Mouse (Mus musculus): ENCODE measurements at regions not wholly inside any gene's neighbourhood (a gene's known extent, or its start where the extent isn't known, plus 50 kb on each side); places are given as distances from the start of the nearest gene placed in this dataset.

DNA sequence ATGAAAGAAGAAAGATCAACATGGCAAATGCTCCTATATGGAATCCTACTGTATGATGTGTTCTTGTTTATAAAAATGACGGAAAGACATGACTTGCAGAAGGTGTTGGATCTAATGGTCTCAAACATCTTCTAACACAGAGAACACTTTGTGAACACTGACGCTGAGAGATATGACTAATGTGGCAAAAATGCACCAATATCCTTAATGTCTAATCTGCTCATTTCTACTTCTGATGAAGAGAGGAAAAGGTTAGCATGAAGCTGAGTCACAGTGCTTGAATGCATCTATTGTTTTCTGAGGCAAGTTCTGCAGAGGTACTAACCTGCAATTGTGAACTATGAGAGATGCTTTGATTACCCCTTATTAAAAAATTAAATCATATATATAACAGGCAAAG, 293.2 kb upstream of the Jag1 start:
- DNase-seq = no peak

DNA sequence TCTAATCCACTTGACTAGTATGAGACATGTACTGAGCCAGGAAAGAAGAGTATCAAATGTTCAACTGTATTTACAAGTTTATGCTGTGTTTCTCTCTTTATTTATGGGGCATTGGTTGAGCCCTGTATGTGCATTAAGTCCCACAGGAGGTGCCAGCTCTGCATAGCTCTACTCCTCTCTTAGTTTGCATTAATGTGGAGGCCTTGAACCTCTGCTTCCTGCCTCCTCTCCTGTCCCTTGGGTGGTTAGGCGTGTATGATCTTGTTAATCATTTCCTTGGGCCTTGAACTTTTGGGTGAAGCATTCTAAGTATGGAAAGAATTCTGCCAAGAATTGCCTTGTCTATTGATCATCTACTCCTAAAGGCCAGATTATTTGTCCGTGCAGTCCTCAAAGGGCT, 291.9 kb upstream of the Jag1 start:
- no peak for DNase-seq

DNA sequence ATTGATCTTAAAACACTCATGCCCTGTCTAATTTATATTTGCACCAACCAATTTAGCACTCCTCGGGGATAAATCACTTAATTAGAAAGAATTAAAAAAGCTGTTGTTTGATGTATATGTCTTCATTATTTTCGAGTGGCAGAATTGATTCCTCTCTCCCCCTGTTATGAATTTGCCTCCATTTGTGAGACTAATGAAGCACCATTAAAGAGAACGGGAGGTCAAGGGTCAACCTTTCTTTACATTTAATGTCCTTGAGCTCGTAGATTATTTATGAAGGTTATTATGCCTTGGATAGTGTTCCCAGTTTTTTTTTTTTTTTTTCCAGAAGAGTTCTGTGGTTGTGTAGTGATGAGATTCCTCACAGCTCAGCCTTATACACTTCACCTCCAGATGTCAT, 277.0 kb upstream of the Jag1 start:
- no peak for DNase-seq

DNA sequence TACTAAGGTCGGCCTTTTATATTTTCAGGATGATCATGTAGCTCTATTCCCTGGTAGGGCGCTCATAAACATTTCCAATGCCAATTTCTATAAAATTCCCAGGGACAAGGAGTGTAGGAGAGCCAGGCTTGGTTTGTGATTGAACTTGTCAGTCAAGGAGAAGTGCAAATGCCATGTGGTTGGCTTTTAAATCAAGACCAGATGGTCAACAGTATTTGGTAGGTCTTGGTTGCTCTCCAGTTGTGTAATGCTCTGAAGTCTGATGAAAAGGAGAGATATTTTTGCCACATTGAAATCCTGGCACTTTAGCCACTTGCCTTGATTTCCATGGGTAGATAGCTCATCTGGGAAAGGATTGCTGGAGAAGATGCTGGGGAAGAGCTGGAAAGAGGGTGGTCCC, 263.4 kb upstream of the Jag1 start:
- DNase-seq = no peak

DNA sequence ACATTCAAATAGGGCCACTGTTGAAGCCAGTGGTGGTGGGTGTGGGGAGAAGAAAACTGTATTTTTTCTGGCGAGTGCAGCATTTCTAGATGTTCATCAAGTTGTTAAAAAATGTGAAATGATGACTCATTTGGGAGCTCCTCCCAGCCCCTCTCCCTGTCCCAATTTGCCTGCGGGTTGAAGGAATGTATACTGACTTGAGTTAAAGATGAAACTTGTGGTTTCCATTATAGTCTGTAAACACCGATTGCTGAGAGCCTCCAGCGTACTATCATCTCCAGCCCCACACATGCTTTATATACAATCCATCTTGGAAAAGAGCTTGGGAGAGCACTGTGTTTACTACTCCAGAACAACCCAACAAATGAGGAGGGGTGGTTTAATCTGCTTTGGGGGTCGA, 258.9 kb upstream of the Jag1 start:
- no peak for DNase-seq

DNA sequence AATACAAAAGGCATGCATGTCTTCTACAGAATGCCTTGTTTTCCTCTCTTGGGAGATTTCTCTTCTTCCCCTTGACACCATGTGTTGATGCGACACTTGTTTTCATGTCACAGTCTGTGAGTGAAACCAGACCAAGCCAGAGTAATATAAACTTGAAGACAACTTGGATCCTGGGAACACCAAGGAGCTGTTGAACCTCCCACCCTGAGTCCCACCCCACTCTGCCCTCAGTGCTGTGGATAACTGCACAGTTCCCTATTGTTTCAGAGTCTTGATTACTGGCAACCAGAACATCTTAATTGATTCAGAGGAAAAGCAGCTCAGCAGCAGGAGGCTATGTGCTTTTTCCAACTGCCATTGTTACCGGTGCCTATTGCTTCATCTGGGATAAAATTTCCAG, 254.6 kb upstream of the Jag1 start:
- DNase-seq = no peak

DNA sequence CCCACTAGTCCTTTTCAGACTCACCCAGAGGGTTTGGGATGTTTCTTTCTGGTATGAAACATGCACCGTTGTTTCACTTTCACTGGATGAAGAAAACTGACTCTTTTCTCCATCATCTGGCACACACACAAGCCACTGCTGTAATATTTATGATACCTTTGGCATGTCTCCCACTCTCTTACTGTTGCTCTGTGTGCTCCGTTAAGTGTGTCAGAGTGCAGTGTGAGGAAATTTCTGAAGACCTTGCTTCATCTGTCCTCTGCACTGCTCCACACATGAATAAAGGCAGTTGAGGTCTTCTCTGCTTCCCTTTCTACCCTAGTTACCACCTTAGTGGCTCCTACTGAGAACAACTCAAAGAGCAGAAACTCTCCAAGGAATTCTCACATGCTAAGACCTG, 246.6 kb upstream of the Jag1 start:
- no peak for DNase-seq

DNA sequence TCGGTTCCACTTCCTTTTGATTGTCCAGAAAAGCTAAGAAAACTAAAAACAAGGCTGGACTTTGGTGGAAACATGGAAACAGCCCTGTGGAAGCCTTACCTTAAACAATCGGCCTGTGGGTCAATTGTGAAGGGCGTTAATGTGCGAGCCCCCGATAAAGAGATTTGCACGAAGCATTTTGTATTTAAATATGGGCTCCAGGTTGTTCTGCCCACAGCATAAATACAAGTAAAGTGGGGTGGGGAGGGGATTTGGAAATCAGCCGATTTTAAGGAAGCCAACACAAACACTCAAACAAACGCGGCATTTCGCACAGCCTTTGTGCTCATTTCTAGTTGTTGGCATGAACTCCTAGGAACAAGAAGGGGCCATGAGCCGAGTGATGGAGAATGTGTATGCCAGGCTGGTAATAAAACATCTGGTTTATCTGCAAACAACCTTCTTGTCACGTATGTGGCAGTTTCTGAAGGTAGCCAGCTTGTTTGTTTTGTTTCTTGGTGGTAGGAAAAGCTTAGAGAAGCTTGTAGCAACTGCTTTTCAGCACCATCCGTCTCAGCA, 240.8 kb upstream of the Jag1 start:
- DNase-seq = peak; percentile 17 to 25

DNA sequence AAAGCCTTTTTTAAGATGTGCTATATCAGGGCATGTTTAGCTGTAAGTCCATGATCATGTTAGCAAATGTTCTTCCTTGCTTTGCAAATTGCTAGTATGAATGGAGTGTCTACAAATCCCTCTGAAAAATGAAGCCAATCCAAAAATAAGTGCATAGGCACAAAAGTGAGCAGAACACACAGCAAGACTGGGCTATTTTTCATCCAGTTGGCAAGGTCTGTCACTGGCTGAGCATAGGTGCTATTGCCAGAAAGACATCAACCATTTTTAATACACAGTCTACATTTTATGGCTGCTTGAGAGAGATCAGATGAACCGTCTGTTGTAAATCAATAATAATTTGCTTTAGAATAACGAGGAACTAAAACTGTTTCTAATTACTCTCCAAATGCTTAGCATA, 227.3 kb upstream of the Jag1 start:
- DNase-seq = no peak

DNA sequence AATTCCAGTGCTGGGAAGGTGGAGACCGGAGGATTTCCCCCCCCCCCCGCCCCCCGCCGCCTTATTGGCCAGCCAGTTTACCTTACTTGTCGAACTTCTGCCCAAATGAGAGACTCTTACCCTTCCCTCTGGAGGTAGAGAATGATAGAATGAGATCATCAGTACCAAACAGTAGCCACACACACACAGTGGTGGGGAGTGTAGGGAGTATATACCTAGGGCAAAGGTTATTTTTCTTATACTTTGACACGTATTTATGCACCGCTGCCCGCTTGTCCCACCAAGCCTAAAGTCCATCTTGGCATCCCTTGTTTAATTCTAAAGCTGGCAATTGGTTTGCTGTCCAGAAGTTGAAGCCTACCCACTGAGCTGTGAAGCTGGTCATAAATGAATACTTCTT, 213.6 kb upstream of the Jag1 start:
- no peak for DNase-seq

DNA sequence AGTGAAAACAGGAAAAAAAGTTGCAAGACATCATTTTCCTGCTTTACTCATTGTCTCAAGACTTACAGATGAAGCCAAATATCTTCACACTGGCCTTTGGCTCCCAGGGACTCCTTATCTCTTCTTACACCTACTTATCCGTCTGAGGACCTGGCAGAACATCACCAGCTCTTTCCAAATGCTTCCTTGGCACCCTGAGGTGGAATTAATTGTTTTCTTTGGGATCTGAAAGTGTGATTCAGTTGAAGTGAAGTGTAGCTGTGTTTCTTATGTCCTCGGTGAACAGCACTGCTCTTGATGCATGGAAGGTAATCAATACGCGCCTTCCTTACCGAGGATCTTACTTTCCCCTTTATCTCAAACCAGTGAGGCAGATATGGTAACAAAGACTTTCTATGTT, 207.0 kb upstream of the Jag1 start:
- no peak for DNase-seq

DNA sequence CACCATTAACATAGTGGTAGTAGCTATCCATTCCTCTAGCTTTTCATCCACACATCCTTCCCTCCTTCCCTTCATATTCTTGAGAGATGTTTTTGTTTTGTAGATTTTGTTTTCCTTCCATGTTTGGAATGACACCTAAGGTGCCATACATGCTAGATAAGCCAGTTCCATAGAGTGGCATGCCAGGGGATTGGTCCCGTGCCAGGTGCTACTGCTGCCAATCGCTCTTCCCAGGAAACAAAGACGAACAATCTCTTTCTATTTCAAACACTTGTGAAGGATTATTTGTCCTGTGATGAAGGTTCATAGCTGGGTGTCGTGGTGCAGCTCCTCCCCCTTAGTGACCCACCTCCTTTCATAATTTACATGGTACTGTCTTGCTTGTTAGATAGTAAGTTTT, 194.1 kb upstream of the Jag1 start:
- DNase-seq = no peak

DNA sequence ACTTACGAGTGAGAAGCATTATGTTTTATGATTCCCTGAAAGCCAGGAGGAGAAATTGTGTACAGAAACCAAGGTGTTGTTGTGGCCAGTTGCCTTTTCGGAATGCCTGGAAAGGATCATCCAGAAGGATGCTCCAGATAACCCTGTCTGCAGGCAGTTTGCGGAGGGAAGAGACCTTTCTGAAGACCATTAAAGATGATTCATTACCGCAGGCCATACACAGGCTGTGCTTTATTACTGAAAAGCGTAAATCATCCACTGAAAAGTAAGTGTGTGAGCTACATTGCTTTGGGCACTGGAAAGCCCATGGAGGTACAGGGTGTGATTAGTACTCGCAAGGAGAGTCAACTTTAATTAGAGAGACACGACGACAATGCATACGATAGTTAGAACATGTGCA, 191.7 kb upstream of the Jag1 start:
- no peak for DNase-seq

DNA sequence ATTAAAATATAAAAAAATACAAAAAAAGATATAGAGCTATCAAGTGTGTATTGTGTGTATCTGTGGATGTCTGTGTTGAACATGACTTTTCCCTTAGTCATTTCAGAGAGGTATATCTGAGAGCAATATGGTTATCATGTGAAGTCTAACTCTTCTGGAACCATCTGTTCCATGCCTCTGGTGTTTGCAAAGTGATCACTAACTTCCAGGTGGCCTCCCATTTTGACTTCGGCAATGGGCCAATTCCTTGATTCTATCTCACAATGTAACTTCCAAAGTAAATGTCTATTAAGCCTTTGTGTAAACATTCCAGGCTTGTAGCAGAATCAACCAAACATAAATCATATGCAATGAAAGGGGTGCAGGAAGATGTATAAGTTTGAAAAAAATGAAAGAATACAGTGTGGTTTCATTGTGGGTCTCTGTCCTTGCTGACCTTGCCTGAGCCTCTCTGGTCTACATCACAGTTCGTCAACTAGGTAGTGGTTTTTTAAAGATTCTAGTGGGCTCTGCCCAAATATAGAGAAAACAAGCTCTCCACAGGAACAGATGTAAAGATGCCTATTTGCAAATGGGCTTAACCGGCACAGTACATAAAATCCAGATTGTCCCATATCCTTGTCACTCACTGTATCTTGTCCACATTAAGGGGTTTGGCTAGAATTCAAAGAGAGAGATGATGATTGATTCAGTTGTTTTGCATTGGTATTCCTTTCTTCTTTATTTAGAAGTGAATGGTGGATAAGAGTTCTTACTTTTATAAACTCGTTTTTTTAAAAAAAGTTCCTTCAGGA, 185.2 kb upstream of the Jag1 start:
- no peak for DNase-seq

DNA sequence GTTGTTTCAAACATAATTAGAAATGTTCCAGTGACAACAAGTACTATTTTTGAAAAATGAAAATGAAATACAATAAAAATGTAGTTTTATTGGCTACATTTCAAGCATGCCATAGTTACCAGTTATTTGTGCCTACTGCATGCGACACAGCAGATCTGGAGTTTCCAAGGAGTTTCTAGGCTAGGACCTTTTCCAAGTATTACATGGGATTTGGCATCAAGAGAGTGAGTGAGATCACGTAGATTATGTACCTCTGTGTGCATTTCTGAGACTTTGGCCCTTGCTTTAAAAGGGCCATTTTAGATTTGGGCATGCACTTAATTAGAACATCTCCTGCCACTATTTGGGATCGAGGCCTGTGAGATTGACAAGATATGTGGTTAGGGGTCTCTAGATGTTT, 172.8 kb upstream of the Jag1 start:
- DNase-seq = no peak

DNA sequence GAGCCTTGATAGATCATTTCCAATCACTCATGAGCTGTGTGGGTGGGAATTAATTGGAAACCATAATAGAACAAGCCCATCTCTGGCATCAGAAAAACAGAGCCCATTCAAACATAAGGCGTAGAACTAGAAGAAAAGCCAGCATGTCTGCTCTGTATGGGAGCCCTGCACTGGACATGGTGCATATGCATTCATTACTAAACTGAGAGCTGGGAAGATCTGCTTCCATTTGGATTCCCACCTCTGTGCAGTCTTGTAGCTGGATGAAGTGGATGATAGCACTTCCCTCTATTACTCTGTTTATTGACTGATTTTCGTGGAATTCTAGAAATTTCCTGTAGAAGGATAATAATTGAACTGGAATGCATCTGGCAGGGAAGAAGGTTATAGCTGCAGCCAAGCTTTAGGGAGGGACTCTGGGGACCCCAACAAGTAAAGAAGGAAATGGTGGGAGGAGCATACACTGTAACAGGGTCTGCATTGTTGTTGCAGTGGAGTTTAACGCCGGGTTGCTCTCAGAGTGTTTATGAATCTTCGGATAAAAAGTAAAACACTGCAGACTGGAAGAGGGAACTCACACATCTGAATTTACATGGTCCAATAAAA, 155.2 kb upstream of the Jag1 start:
- DNase-seq = no peak

DNA sequence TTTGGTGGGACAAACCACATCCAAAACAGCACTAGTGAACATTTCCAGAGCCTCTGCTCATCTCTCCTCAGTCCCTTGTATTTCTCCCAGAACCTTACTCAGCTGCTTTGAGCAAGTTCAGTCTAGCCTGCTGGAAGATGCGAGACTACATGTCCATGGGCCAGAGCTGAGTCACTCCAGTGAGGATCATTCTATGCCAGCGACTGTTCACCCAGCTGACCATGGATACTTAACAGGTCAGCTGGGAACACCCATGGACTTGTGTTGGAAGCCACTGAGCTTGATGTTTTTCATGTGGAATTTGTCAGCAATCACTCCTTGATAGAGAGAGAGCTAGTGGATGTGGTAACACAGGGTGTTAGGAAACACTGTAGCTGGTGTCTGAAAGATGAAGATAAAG, 146.5 kb upstream of the Jag1 start:
- peak in 1 of 2 experiments; percentile 5 for DNase-seq

DNA sequence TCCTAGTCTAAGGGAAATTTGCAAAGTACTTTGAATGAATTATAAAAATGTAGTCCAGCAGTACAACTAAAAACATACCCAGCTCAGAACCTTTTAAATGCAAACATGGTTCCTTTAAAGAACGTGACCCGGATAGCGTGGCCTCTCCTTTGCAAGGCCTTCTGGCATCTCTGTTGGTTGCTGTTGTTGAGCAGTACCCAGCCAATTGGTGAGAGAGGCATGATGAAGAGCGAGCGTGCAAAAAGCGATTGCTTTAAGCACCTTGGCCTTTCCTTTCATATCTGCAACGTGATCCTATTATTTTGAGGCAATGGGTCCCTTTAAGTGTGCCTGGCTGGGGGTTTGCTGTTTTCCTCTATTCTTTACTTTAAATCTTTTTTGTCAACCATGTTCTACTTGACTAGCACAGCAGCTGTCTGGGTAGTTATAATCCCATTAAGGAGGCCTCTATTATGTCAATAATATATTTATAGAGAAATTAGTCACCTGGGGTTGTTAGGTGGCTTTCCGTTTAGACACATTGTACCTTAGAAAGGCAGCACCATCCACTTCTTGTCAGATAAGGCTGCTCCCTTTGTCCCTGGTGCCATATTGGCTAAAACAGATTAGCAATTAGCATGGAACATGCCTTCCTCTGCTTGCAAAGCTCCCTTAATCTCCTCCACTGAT, 141.5 kb upstream of the Jag1 start:
- DNase-seq = no peak

DNA sequence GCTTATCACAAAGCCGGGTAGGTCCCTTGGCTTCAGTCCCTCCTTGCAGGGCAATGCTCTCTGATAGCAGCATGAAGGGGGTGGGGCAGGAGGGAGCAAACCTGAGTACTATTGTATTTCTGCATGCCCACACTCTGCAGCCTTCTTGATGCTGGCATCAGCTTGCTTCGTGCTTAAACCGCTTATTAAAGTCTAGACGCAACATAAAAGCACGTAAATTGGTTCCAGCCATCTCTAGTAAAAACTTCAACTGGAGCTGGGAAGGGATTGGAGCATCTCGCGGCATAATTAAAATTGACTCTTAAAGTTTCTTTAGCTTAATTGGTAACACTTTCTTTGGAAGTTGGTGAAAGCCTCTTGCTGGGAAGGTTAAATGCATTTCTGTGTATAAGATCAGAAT, 131.5 kb upstream of the Jag1 start:
- DNase-seq = no peak

DNA sequence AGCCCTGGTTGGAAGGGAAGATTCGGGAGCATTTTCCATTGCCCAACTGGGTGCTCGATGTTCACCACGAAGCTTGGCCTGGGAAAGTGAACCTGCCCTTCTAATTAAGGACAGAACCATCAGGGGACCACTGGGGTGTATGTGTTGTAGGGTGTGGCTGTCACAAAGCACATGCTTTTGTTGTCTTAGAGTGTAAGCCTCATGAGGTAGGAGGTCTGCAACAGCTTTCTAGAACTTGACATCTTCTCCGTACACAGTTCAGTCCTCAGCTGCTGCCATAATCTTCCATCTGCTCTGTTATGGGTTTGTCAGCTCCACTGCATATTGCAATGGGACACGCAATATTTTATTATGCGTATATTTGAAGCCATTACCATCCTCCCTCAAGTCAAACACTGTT, 127.9 kb upstream of the Jag1 start:
- DNase-seq = no peak

DNA sequence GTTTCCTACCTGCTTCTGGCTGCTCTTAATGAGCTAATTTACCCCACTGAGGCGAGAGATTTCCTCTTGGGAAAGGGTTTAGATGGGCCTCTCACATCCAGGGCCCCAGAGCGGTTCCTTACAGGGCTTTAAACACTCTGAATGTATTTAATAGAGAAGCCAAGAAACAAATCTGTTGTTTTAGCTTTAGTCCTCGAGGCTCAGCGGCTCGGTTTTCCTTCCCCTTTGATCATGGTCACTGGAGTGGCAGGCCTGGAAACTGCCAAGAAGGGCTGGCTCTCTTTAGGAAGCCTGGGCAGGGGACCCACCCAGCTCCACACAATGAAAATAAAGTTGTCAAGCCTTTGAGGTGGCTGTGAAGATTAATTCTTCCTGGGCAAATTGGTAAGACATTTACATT, 127.5 kb upstream of the Jag1 start:
- DNase-seq = no peak

DNA sequence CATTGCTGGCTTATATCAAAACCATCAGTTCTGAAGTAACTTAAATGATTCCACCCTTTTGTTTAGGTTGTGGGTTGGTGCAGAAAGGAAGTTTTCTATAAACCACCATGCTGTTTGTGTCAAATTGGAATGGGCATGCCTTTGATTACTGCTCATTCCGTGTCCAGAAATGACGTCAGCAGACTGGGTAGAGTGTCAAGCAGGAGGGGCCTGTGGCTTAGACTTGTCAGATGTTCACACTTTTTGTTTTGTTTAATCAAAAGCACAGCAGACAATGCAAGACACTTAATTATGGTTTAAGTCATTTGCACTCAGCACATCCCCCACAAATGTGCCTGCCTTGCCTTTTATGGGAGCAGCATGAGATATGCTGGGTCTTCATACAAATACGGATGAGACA, 120.5 kb upstream of the Jag1 start:
- no peak for DNase-seq

DNA sequence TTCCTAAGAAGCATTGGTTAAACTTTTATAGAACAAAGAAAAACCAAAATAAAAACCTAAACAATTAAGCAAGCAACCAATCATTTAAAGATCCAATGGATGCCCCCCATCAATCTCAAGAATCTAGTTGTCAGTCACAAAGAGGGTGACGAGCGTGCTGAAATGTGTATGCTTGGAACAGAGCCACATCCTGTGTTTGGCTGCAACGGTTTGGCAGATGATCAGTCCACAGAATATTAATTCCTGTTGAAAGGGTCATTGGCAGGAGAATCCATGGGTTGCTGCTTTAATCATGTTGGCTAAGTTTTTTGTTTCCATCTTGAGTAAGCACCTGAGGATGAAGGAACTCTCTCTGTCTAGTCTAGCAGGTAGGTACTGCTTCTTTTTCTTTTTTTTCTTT, 117.5 kb upstream of the Jag1 start:
- peak in 1 of 2 experiments; percentile 23 for DNase-seq

DNA sequence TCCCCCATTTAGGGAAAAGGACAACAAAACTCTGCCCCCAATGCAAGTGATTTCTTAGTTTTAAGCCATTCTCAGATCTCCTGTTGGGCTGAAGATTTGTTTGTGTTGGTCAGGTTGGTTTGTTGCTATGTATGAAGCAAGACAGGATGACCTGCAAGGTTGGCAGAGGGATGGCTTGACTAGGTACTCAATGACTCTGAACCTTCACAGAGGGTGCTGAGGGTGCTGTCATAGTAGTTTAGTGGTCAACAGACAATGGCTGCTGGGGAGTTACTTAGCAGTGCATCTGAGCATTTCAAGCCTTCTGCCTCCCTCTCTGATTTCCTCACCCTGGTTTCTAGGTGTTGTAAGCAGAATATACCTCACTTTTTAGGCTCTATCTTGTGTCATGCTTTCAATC, 114.7 kb upstream of the Jag1 start:
- DNase-seq = no peak

Measured in lung, adult 18-20 months (tissue).